Mouse (Mus musculus) kidney, adult 2 months (tissue): ENCODE measurements around the gene Lsamp.

Experiments
- CTCF ChIP-seq: fragments of 200-500 bp; conservative IDR thresholded peaks from 2 replicates; pipeline ENCODE4 v1.5.1; 2011; ENCODE audit warnings: low read depth, mild to moderate bottlenecking, control low read depth, low read length, moderate library complexity, mixed read lengths; ENCODE audit not compliant: insufficient read depth, insufficient read length
- POLR2A ChIP-seq: fragments of 200-500 bp; IDR thresholded peaks from one replicate; pipeline ENCODE4 v1.6.1; 2011; ENCODE audit warnings: low read depth, low read length, control low read depth

- peak; percentile 69 for TF ChIP-seq CTCF
- TF ChIP-seq POLR2A, result no peak
Observed at GRCm38 (mm10) chr16:42190114-42191045, 2206.2 kb downstream of the Lsamp start.
